Mouse (Mus musculus) embryonic facial prominence, embryonic 11.5 days (tissue): ENCODE measurements at regions not wholly inside any gene's neighbourhood (a gene's known extent, or its start where the extent isn't known, plus 50 kb on each side); places are given as distances from the start of the nearest gene placed in this dataset.

Experiments
- ATAC-seq: fragments of 200-750 bp; cut with Nextera tagmentation; replicated peaks from 2 replicates; pipeline ENCODE4 v1.8.0; 2017; ENCODE audit warnings: low read depth; ENCODE audit not compliant: insufficient number of reproducible peaks, low FRiP score, low TSS enrichment
- DNase-seq: peaks from one replicate; pipeline ENCODE4 v3.0.0-alpha.2; 2015; ENCODE audit warnings: low spot score
- H3K27ac ChIP-seq: fragments of 300-500 bp; sonication (generic); replicated peaks from 2 replicates; pipeline ENCODE4 v1.5.1; 2014; ENCODE audit warnings: mild to moderate bottlenecking, low read depth, low read length, control low read depth
- H3K27me3 ChIP-seq: fragments of 300-500 bp; sonication (generic); 2 replicates; pipeline ENCODE4 v1.6.1; 2014; ENCODE audit warnings: mild to moderate bottlenecking, low read length, moderate library complexity, mixed read lengths; ENCODE audit not compliant: control insufficient read depth, insufficient read depth
- H3K36me3 ChIP-seq: fragments of 300-500 bp; sonication (generic); replicated peaks from 2 replicates; pipeline ENCODE4 v1.6.1; 2014; ENCODE audit warnings: low read depth, mild to moderate bottlenecking, low read length, moderate library complexity, mixed read lengths; ENCODE audit not compliant: control insufficient read depth, insufficient read depth
- H3K4me1 ChIP-seq: fragments of 300-500 bp; sonication (generic); 2 replicates; pipeline ENCODE4 v1.6.1; 2014; ENCODE audit warnings: low read length, mixed read lengths; ENCODE audit not compliant: control insufficient read depth, insufficient read depth
- H3K4me2 ChIP-seq: fragments of 300-500 bp; sonication (generic); 2 replicates; pipeline ENCODE4 v1.6.1; 2014; ENCODE audit warnings: low read depth, mild to moderate bottlenecking, control low read depth, low read length, moderate library complexity
- H3K4me3 ChIP-seq: fragments of 300-500 bp; sonication (generic); 2 replicates; pipeline ENCODE4 v1.5.1; 2014; ENCODE audit warnings: low read depth, low read length, control low read depth
- H3K9ac ChIP-seq: fragments of 300-500 bp; sonication (generic); replicated peaks from 2 replicates; pipeline ENCODE4 v1.6.1; 2014; ENCODE audit warnings: mild to moderate bottlenecking, control low read depth, low read length
- H3K9me3 ChIP-seq: fragments of 300-500 bp; sonication (generic); replicated peaks from 2 replicates; pipeline ENCODE4 v1.6.1; 2016; ENCODE audit warnings: mild to moderate bottlenecking, low read length, inconsistent platforms, mixed read lengths; ENCODE audit not compliant: control insufficient read depth
- WGBS: fragments of 180-500 bp; shearing (Covaris S2); extraction: QIAGEN DNeasy Blood & Tissue Kit; methylation state at CpG from one replicate; pipeline ENCODE4 v1.1.7; 2014; 5-methylcytosine and 5-hydroxymethylcytosine counted together

- H3K27me3 ChIP-seq = no peaks in the 10 kb centered on the region
- H3K9ac ChIP-seq = no peak overlapping the region
- H3K36me3 ChIP-seq = no peaks in the 10 kb centered on the region
- no peak overlapping the region for H3K27ac ChIP-seq
- WGBS = 46% methylated on average over 1 of the region's 1 CpGs
- no peak overlapping the region for H3K4me3 ChIP-seq
- H3K9me3 ChIP-seq = no peaks in the 10 kb centered on the region
- ATAC-seq = no peak
- no peak overlapping the region for H3K4me2 ChIP-seq
- H3K4me1 ChIP-seq = no peaks in the 10 kb centered on the region
- DNase-seq = no peak
Observed at GRCm38 (mm10) chr10:12035159-12035558, 692.0 kb downstream of the Epm2a start.

- Histone ChIP-seq H3K4me2 (no peak overlapping the region), H3K9ac (no peak overlapping the region), H3K27me3 (no peaks in the 10 kb centered on the region), H3K4me3 (no peak overlapping the region), H3K4me1 (no peaks in the 10 kb centered on the region), H3K36me3 (no peaks in the 10 kb centered on the region), H3K27ac (no peak overlapping the region), H3K9me3 (no peaks in the 10 kb centered on the region)
- DNase-seq = no peak
- ATAC-seq = no peak
- 52% methylated on average over 2 of the region's 2 CpGs for WGBS
Observed at GRCm38 (mm10) chr10:12045937-12046336, 702.7 kb downstream of the Epm2a start.

- ATAC-seq = no peak
Observed at GRCm38 (mm10) chr10:12059728-12060127, 716.5 kb downstream of the Epm2a start.

DNA sequence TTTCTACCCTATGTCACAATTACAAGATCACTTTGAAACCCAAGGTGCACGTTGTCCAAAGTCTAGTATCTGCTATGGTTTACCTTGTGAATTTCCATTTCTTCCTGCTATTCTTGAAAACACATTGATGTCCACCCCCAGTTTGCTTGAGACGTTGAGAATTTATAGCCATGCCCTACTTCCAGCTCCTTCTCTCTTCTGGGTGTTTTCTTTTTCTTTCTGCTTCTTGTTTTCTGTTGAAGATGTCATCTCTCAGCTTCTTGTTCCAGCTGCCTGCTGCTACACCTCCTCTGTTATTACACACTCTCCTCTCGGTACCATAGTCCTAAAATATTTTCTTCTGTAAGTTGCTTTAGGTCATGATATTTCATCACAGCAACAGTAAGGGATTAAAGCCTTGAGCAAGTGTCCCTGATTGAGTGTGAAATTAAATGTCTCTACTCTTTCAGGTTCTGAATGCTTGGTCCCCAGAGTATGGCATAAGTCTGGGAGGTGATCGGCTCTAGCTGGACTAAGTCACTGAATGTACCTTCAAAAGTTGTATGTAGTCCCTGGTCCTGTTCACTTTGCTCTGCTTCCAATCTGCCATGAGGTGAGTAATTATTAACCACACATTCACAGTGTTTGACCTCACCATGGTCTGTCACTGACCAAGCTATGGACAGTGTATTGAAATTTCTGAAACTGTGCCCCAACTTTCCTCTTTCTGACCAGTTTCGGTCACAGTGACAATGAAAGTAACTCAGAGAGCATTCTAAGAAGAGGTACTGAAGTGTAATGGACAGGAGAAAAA is 718.1 kb downstream of the Epm2a start:
- no peak for DNase-seq
- Histone ChIP-seq H3K36me3 (no peaks in the 10 kb centered on the region), H3K27ac (no peak overlapping the region), H3K4me2 (no peak overlapping the region), H3K4me1 (no peaks in the 10 kb centered on the region), H3K27me3 (no peaks in the 10 kb centered on the region), H3K4me3 (no peak overlapping the region), H3K9ac (no peak overlapping the region), H3K9me3 (no peaks in the 10 kb centered on the region)
- whole genome bisulfite sequencing = 88% methylated on average over 5 of the region's 5 CpGs
- ATAC-seq = no peak

More at GRCm38 (mm10) chr10:12059728-12060127, 716.5 kb downstream of the Epm2a start:
- H3K9me3 ChIP-seq = no peaks in the 10 kb centered on the region
- H3K27ac ChIP-seq = no peak overlapping the region
- no peak overlapping the region for H3K4me2 ChIP-seq
- no peak for DNase-seq
- H3K36me3 ChIP-seq = no peaks in the 10 kb centered on the region
- no peaks in the 10 kb centered on the region for H3K27me3 ChIP-seq
- 75% methylated on average over 1 of the region's 1 CpGs for WGBS
- no peaks in the 10 kb centered on the region for H3K4me1 ChIP-seq
- H3K9ac ChIP-seq = no peak overlapping the region
- no peak overlapping the region for H3K4me3 ChIP-seq

- Histone ChIP-seq H3K4me2 (no peak overlapping the region), H3K27me3 (no peaks in the 10 kb centered on the region), H3K9me3 (no peaks in the 10 kb centered on the region), H3K36me3 (no peaks in the 10 kb centered on the region), H3K4me1 (no peaks in the 10 kb centered on the region), H3K9ac (no peak overlapping the region), H3K27ac (no peak overlapping the region), H3K4me3 (no peak overlapping the region)
- no peak for ATAC-seq
- DNase-seq = no peak
- 67% methylated on average over 1 of the region's 1 CpGs for WGBS
Observed at GRCm38 (mm10) chr10:12062302-12062701, 719.1 kb downstream of the Epm2a start.

DNA sequence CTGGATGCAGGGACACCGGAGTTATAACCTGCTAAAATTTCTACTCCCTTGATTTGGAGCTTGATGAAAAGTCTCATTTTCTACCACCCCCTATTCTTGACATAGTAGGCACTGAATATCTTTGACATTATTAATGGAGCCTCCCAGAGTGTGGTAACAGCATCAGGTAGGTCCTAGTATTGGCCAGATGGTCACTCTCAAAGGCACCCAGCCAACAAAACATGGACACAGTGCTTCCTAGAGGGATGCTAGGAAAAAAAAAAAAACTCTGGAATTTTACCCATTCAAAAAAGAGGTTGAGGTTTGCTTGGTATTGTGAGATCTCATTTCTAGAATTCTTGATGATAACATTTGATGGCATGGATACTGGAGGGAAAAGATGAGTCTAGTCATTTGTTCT is 740.8 kb downstream of the Epm2a start:
- Histone ChIP-seq H3K4me3 (no peak overlapping the region), H3K9me3 (no peaks in the 10 kb centered on the region), H3K36me3 (no peaks in the 10 kb centered on the region), H3K27ac (no peak overlapping the region), H3K4me1 (no peaks in the 10 kb centered on the region), H3K27me3 (no peaks in the 10 kb centered on the region), H3K4me2 (no peak overlapping the region), H3K9ac (no peak overlapping the region)
- WGBS = 96% methylated on average over 1 of the region's 1 CpGs
- DNase-seq (no peak), ATAC-seq (no peak)

DNA sequence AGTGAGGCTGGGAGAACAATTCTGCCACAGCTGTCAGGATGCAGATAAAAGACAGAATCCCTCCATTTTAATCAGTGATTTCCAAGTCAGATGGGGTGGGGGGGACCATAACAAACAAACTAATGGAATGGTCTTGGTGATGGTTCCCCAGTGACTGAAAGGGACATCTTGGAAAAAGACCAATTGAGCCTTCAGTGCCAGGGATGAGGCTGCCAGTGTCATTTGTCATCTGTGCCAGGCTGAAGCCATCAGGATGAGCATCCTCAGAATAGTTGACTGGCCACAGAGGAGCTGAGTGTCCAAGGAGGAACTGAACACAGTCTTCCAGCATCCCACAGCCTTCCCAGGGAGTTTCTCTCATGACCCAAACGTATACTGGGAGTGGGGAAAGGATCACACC is 749.3 kb downstream of the Epm2a start:
- no peaks in the 10 kb centered on the region for H3K36me3 ChIP-seq
- DNase-seq = no peak
- no peak overlapping the region for H3K4me3 ChIP-seq

GRCm38 (mm10) chr10:12096678-12097077 is 753.5 kb downstream of the Epm2a start:
- Histone ChIP-seq H3K9ac (no peak overlapping the region), H3K4me3 (no peak overlapping the region), H3K27ac (no peak overlapping the region), H3K36me3 (no peaks in the 10 kb centered on the region), H3K4me1 (no peaks in the 10 kb centered on the region), H3K27me3 (no peaks in the 10 kb centered on the region), H3K9me3 (no peaks in the 10 kb centered on the region), H3K4me2 (no peak overlapping the region)
- no peak for ATAC-seq
- WGBS = 87% methylated on average over 3 of the region's 3 CpGs
- no peak for DNase-seq

More for the DNA sequence above, 749.3 kb downstream of the Epm2a start:
- H3K4me2 ChIP-seq = no peak overlapping the region
- no peaks in the 10 kb centered on the region for H3K4me1 ChIP-seq
- no peak for ATAC-seq
- H3K27ac ChIP-seq = no peak overlapping the region
- 63% methylated on average over 1 of the region's 1 CpGs for WGBS
- H3K9ac ChIP-seq = no peak overlapping the region
- no peaks in the 10 kb centered on the region for H3K9me3 ChIP-seq
- H3K27me3 ChIP-seq = no peaks in the 10 kb centered on the region
